Mouse (Mus musculus) fibroblast of lung, adult 2 months (primary cell): ENCODE measurements around the gene Chrm3.
"Not testable (repeated sequence)": the region's sequence is repeated elsewhere in the genome, so short reads cannot be mapped to it uniquely, and the experiment has no call there.

ENCODE experiments used
- DNase-seq: peaks from one replicate; pipeline ENCODE4 v3.0.0-alpha.2; 2011; ENCODE audit warnings: low read depth

Gene Chrm3

GRCm38 (mm10) chr13:10360777-10361176 lies at the start of gene Chrm3:
Chrm3 (minus strand) TSS chr13:10360847.
- no peak for DNase-seq

GRCm38 (mm10) chr13:10394364-10394763 lies 33.7 kb upstream of the Chrm3 start:
- no peak for DNase-seq

- DNase-seq, result not testable (repeated sequence)
Measured at GRCm38 (mm10) chr13:10375487-10375886, 14.8 kb upstream of the Chrm3 start.

- no peak for DNase-seq
Measured at GRCm38 (mm10) chr13:10360199-10360694, 400 bp downstream of the Chrm3 start.

- DNase-seq, result no peak
Measured at GRCm38 (mm10) chr13:10359516-10360198, 990 bp downstream of the Chrm3 start.

GRCm38 (mm10) chr13:10355796-10356195 lies 4.9 kb downstream of the Chrm3 start:
- no peak for DNase-seq

GRCm38 (mm10) chr13:10354885-10355575 lies 5.6 kb downstream of the Chrm3 start:
- DNase-seq, result no peak

GRCm38 (mm10) chr13:10352141-10352540 lies 8.5 kb downstream of the Chrm3 start:
- no peak for DNase-seq

GRCm38 (mm10) chr13:10344362-10344761 lies 16.3 kb downstream of the Chrm3 start:
- no peak for DNase-seq

GRCm38 (mm10) chr13:10335558-10335957 lies 25.1 kb downstream of the Chrm3 start:
- DNase-seq, result no peak

GRCm38 (mm10) chr13:10332762-10333161 lies 27.9 kb downstream of the Chrm3 start:
- DNase-seq, result no peak

- DNase-seq, result no peak
Measured at GRCm38 (mm10) chr13:10309811-10310210, 50.8 kb downstream of the Chrm3 start.

- DNase-seq, result no peak
Measured at GRCm38 (mm10) chr13:10295160-10295559, 65.5 kb downstream of the Chrm3 start.

GRCm38 (mm10) chr13:10284331-10284730 lies 76.3 kb downstream of the Chrm3 start:
- DNase-seq, result no peak

- no peak for DNase-seq
Measured at GRCm38 (mm10) chr13:10274907-10275306, 85.7 kb downstream of the Chrm3 start.

GRCm38 (mm10) chr13:10263784-10264183 lies 96.9 kb downstream of the Chrm3 start:
- no peak for DNase-seq

- DNase-seq, result no peak
Measured at GRCm38 (mm10) chr13:10253049-10253448, 107.6 kb downstream of the Chrm3 start.

- no peak for DNase-seq
Measured at GRCm38 (mm10) chr13:10251499-10252179, 109.0 kb downstream of the Chrm3 start.

- DNase-seq, result no peak
Measured at GRCm38 (mm10) chr13:10244243-10244998, 116.2 kb downstream of the Chrm3 start.

- no peak for DNase-seq
Measured at GRCm38 (mm10) chr13:10240238-10240637, 120.4 kb downstream of the Chrm3 start.

- no peak for DNase-seq
Measured at GRCm38 (mm10) chr13:10239825-10240224, 120.8 kb downstream of the Chrm3 start.

GRCm38 (mm10) chr13:10237616-10238015 lies 123.0 kb downstream of the Chrm3 start:
- no peak for DNase-seq
